Mouse (Mus musculus) olfactory bulb, adult 2 months (tissue): ENCODE data around the gene Ctnnb1.

Experiments used
- CTCF ChIP-seq: fragments of 200-500 bp; IDR thresholded peaks from 2 replicates; pipeline ENCODE4 v1.5.1; 2012; ENCODE audit warnings: low read depth, mild to moderate bottlenecking, low read length, moderate library complexity; ENCODE audit not compliant: insufficient read depth
- POLR2A ChIP-seq: fragments of 200-500 bp; IDR thresholded peaks from 2 replicates; pipeline ENCODE4 v1.6.1; 2012; ENCODE audit warnings: mild to moderate bottlenecking, low read depth, low read length, moderate library complexity; ENCODE audit not compliant: insufficient read depth

DNA sequence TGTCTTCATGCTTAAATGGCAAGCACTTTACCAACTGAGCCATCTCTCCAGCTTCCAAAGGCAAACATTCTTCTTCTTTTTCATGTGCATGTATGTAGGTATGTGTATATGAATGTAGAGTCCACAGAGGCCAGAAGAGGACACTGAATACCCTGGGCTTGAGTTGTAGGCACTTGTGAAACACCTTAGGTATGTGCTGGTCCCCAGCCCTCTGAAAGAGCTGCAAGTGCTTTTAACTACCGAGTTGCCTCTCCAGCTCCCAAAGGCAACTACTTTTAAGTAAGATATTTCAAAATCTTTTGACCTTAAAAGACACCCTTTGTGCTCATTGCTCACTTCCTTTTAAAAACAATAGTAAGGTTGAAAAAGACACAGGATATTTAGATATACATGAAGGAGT is 2.9 kb upstream of the Ctnnb1 start:
- TF ChIP-seq POLR2A (no peak), CTCF (no peak)
